Mouse (Mus musculus): ENCODE measurements around the gene Cdk1.

DNA sequence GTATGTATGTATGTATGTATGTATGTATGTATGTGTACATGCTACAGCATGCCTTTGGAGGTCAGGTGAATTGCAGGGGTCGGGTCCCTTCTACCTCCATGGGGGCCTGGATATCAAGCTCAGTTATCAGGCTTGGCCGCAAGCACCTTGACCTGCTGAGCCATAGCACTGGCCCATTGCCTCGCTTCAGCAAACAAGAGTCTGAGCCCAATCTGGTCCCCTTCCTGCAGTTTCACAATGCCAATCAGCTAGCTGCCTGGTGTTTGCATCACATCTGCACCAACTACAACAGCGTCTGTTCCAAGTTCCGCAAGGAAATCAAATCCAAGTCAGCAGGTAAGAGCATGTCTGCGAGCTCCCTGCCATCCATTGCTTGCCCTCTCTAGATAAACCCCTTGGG lies 64.0 kb downstream of the Cdk1 start:
- TF ChIP-seq CTCF (IDR thresholded peaks at IDR 0.05; ENCODE audit: insufficient read depth, low read depth, low read length) (no peak), POLR2A (IDR thresholded peaks at IDR 0.05; ENCODE audit: insufficient read depth, low read depth, low read length) (no peak)

Measured in olfactory bulb, adult 2 months (tissue).